Mouse (Mus musculus): ENCODE data around the gene Donson. TPM values are rescaled to one million over a fixed set of nuclear protein-coding genes. Genes with fewer than 3 reads are reported as not detected.

Donson gene
- polyA plus RNA-seq, 1 experiment = 32.1 TPM

DNA sequence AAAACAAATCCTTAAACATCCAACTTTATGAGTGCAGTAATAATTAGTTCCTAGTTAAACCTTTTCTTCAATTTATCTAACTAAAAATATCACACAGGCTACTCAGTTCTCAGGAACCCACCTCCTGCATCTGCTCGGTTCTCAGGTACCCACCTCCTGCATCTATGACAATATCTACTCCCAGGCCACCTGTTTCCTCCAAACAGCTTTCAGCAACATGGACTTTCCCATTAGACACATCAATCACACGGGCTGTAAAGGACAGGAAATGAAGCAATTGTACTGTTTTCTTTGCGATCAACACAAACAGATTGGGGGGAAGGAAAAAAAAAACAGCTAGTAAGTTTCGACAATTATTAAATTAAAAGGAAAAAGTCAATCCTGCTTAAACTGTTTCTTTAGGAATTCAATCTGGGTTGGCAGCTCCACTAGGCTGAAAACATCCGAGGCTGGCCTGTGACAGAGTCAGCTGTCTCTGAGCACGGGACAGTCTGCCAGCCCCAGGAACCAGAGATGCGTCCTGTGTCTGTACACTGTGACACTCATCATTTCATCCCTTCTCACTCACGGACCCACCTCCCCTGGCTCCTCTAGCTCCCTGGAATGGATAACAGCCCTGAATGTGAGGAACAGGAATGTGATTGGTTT is 6.7 kb upstream of the Donson start:
- Histone ChIP-seq H3K27ac (ENCODE audit: insufficient read depth, low read length) (no peak overlapping the region), H3K4me3 (ENCODE audit: insufficient read depth, low read length) (no peak overlapping the region), H3K4me1 (ENCODE audit: control insufficient read depth, insufficient read depth, low read length) (no peaks in the 10 kb centered on the region)
- TF ChIP-seq POLR2A (IDR thresholded peaks at IDR 0.05; ENCODE audit: extremely low read depth, insufficient read depth, low read length) = no peak

DNA sequence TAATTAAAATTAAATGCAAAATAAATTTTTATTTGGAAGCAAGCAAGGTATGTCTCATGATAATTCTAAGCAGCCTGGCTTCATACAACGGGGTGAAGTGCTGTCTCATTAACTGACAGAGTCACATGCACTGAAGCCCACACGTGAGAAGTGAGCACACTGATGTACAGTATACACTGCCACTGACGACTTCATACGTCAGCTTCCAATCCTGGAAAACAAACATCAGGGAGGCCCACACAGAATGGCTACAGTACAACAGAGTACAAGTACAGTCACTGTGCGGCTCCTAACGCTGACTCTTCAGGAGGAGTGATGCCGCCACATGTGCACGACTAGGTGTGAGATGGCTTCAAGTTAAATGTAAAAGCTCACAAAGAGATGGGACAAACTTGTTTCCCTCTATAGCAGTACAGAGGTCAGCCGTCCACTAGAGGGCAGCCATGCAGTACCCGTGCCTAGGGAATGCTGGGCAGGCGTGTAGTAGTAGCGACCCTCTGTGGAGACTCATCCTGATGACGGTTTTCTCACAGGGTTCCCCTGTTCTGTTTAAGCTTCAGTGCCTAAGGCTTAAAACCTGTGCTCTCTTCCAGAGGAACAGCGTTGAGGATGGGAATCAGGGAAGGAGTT is 6.0 kb upstream of the Donson start:
- Histone ChIP-seq H3K4me1 (ENCODE audit: control insufficient read depth, insufficient read depth, low read length) (no peaks in the 10 kb centered on the region; the same call in 1 of the 2 replicates), H3K27ac (ENCODE audit: insufficient read depth, low read length) (no peak overlapping the region), H3K4me3 (ENCODE audit: insufficient read depth, low read length) (no peak overlapping the region)
- TF ChIP-seq CTCF (IDR thresholded peaks at IDR 0.05; ENCODE audit: extremely low read depth, insufficient read depth, low read length) = peak; percentile 83
- no peak for TF ChIP-seq POLR2A (IDR thresholded peaks at IDR 0.05; ENCODE audit: extremely low read depth, insufficient read depth, low read length)

GRCm38 (mm10) chr16:91689791-91690190 is 1.2 kb upstream of the Donson start:
- TF ChIP-seq POLR2A (IDR thresholded peaks at IDR 0.05; ENCODE audit: extremely low read depth, insufficient read depth, low read length) (no peak), CTCF (IDR thresholded peaks at IDR 0.05; ENCODE audit: extremely low read depth, insufficient read depth, low read length) (no peak)
- H3K4me1 ChIP-seq (ENCODE audit: control insufficient read depth, insufficient read depth, low read length) = no peaks in the 10 kb centered on the region; the same call in 1 of the 2 replicates
- no peak overlapping the region for H3K27ac ChIP-seq (ENCODE audit: insufficient read depth, low read length)
- no peak overlapping the region; the same call in 1 of the 2 replicates for H3K4me3 ChIP-seq (ENCODE audit: insufficient read depth, low read length)

- Histone ChIP-seq H3K27ac (ENCODE audit: insufficient read depth, low read length) (peak overlapping the region; percentile 19; the same call in 1 of the 2 replicates), H3K4me1 (ENCODE audit: control insufficient read depth, insufficient read depth, low read length) (no peaks in the 10 kb centered on the region; the same call in 1 of the 2 replicates), H3K4me3 (ENCODE audit: insufficient read depth, low read length) (peak overlapping the region; percentile 72)
- TF ChIP-seq CTCF (IDR thresholded peaks at IDR 0.05; ENCODE audit: extremely low read depth, insufficient read depth, low read length) = no peak
- no peak for TF ChIP-seq POLR2A (IDR thresholded peaks at IDR 0.05; ENCODE audit: extremely low read depth, insufficient read depth, low read length)
Observed at GRCm38 (mm10) chr16:91688023-91688618, 449 bp downstream of the Donson start.

DNA sequence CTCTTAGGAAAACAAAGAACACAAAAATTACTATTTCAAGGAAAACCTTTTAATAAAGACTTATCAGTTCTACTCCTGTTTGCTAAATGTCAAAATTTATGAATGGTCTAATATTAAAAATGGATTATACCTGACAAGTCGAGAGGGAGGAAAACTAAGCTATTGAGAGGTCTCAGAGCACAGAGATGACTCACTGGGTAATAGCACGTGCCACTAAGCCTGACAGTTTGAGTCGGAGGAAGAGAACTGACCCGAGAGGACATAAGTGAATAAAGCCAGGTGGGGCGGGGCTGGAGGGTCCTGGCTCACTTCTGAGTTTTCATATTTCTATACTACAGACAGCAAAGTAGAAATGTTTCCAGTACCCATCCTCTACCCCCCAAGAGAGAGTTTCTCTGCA is 2.2 kb downstream of the Donson start:
- TF ChIP-seq POLR2A (IDR thresholded peaks at IDR 0.05; ENCODE audit: extremely low read depth, insufficient read depth, low read length) = no peak
- TF ChIP-seq CTCF (IDR thresholded peaks at IDR 0.05; ENCODE audit: extremely low read depth, insufficient read depth, low read length) = no peak
- Histone ChIP-seq H3K27ac (ENCODE audit: insufficient read depth, low read length) (no peak overlapping the region), H3K4me3 (ENCODE audit: insufficient read depth, low read length) (no peak overlapping the region), H3K4me1 (ENCODE audit: control insufficient read depth, insufficient read depth, low read length) (no peaks in the 10 kb centered on the region; the same call in 1 of the 2 replicates)

DNA sequence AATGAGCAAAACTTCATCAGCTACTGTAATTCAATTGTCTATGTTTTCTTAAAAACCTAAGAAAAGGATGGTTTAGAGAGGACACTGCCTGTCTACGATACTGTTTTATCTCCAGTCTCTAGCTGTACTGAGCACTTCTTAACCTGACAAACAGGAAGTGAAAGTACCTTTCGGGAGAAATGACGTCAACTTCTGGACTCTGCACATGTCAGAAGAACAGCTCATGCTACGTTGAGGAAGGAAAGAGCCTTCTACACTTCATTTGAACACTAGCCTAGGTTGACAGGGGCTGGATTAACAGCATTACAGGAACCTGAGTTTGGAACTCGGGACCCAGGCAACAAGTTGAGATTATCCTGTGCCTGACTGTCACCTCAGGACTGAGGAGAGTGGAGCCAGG is 3.0 kb downstream of the Donson start:
- no peak for TF ChIP-seq POLR2A (IDR thresholded peaks at IDR 0.05; ENCODE audit: extremely low read depth, insufficient read depth, low read length)
- TF ChIP-seq CTCF (IDR thresholded peaks at IDR 0.05; ENCODE audit: extremely low read depth, insufficient read depth, low read length) = no peak
- no peaks in the 10 kb centered on the region; the same call in 1 of the 2 replicates for H3K4me1 ChIP-seq (ENCODE audit: control insufficient read depth, insufficient read depth, low read length)
- no peak overlapping the region for H3K4me3 ChIP-seq (ENCODE audit: insufficient read depth, low read length)
- H3K27ac ChIP-seq (ENCODE audit: insufficient read depth, low read length) = no peak overlapping the region

DNA sequence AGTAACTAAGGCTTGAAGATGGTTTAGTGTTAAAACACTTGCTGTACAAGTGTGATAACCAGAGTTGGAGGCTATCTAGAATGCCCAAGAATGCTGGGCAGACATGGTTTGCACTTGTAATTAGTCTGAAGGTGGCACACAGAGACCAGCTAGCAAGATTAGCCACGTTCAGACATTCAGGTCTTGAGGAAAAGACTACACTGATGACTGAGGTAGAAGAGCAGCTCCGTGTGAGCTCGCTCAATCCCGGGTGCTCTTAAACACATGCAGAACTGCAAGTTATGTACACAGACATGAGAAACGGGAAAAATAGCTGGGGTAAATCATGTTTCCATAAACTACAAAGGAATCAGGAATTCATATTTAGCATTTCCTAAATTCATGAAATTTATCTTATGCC is 7.9 kb downstream of the Donson start:
- no peaks in the 10 kb centered on the region for H3K4me1 ChIP-seq (ENCODE audit: control insufficient read depth, insufficient read depth, low read length)

GRCm38 (mm10) chr16:91678147-91678911 is 10.2 kb downstream of the Donson start:
- Histone ChIP-seq H3K27ac (ENCODE audit: insufficient read depth, low read length) (no peak overlapping the region), H3K4me1 (ENCODE audit: control insufficient read depth, insufficient read depth, low read length) (no peaks in the 10 kb centered on the region), H3K4me3 (ENCODE audit: insufficient read depth, low read length) (no peak overlapping the region)
- no peak for TF ChIP-seq CTCF (IDR thresholded peaks at IDR 0.05; ENCODE audit: extremely low read depth, insufficient read depth, low read length)
- no peak for TF ChIP-seq POLR2A (IDR thresholded peaks at IDR 0.05; ENCODE audit: extremely low read depth, insufficient read depth, low read length)

More for the DNA sequence above, 7.9 kb downstream of the Donson start:
- H3K27ac ChIP-seq (ENCODE audit: insufficient read depth, low read length) = no peak overlapping the region
- no peak for TF ChIP-seq POLR2A (IDR thresholded peaks at IDR 0.05; ENCODE audit: extremely low read depth, insufficient read depth, low read length)
- no peak for TF ChIP-seq CTCF (IDR thresholded peaks at IDR 0.05; ENCODE audit: extremely low read depth, insufficient read depth, low read length)
- H3K4me3 ChIP-seq (ENCODE audit: insufficient read depth, low read length) = no peak overlapping the region

GRCm38 (mm10) chr16:91674500-91674899 is 14.1 kb downstream of the Donson start:
- no peak for TF ChIP-seq POLR2A (IDR thresholded peaks at IDR 0.05; ENCODE audit: extremely low read depth, insufficient read depth, low read length)
- no peak for TF ChIP-seq CTCF (IDR thresholded peaks at IDR 0.05; ENCODE audit: extremely low read depth, insufficient read depth, low read length)
- Histone ChIP-seq H3K4me3 (ENCODE audit: insufficient read depth, low read length) (no peak overlapping the region), H3K4me1 (ENCODE audit: control insufficient read depth, insufficient read depth, low read length) (no peaks in the 10 kb centered on the region), H3K27ac (ENCODE audit: insufficient read depth, low read length) (no peak overlapping the region)
